Mouse (Mus musculus): ENCODE measurements at regions not wholly inside any gene's neighbourhood (a gene's known extent, or its start where the extent isn't known, plus 50 kb on each side); places are given as distances from the start of the nearest gene placed in this dataset. TPM values are rescaled to one million over a fixed set of nuclear protein-coding genes. Genes with fewer than 3 reads are reported as not detected.

GRCm38 (mm10) chr13:107087355-107087754 is 65.4 kb upstream of the Kif2a start:
- 62% methylated on average over 6 of the region's 6 CpGs for WGBS
- H3K4me1 ChIP-seq (ENCODE audit: insufficient read depth): no peaks in the 10 kb centered on the region
- DNase-seq (no peak), ATAC-seq (ENCODE audit: insufficient read depth) (no peak)
- H3K27ac ChIP-seq (ENCODE audit: low read depth): no peak overlapping the region
- TF ChIP-seq CTCF (IDR thresholded peaks at IDR 0.05; ENCODE audit: low read depth): no peak
- no peak overlapping the region for H3K4me3 ChIP-seq (ENCODE audit: low read depth, low read length)
- no peaks in the 10 kb centered on the region for H3K9me3 ChIP-seq (ENCODE audit: low read depth, low read length)
- H3K36me3 ChIP-seq (ENCODE audit: insufficient read depth): no peaks in the 10 kb centered on the region
- H3K27me3 ChIP-seq (ENCODE audit: insufficient read depth, low read length): no peaks in the 10 kb centered on the region
- H3K9ac ChIP-seq: no peak overlapping the region
- H3K4me2 ChIP-seq: no peak overlapping the region

- no peak overlapping the region for H3K27ac ChIP-seq (ENCODE audit: low read depth)
- WGBS: 86% methylated on average over 1 of the region's 1 CpGs
- no peak overlapping the region for H3K4me2 ChIP-seq
- no peak for DNase-seq
- H3K9ac ChIP-seq: no peak overlapping the region
- H3K9me3 ChIP-seq (ENCODE audit: low read depth, low read length): no peaks in the 10 kb centered on the region
- H3K4me1 ChIP-seq (ENCODE audit: insufficient read depth): no peaks in the 10 kb centered on the region
- H3K27me3 ChIP-seq (ENCODE audit: insufficient read depth, low read length): no peaks in the 10 kb centered on the region
- no peak for ATAC-seq (ENCODE audit: insufficient read depth)
- TF ChIP-seq CTCF (IDR thresholded peaks at IDR 0.05; ENCODE audit: low read depth): no peak
- no peak overlapping the region for H3K4me3 ChIP-seq (ENCODE audit: low read depth, low read length)
- no peaks in the 10 kb centered on the region for H3K36me3 ChIP-seq (ENCODE audit: insufficient read depth)
Measured at GRCm38 (mm10) chr13:107078085-107078484, 56.2 kb upstream of the Kif2a start.

GRCm38 (mm10) chr13:107074917-107075316 is 53.0 kb upstream of the Kif2a start:
- Histone ChIP-seq H3K36me3 (ENCODE audit: insufficient read depth) (no peaks in the 10 kb centered on the region), H3K4me3 (ENCODE audit: low read depth, low read length) (no peak overlapping the region), H3K9ac (no peak overlapping the region), H3K9me3 (ENCODE audit: low read depth, low read length) (no peaks in the 10 kb centered on the region), H3K27me3 (ENCODE audit: insufficient read depth, low read length) (no peaks in the 10 kb centered on the region), H3K4me2 (no peak overlapping the region), H3K27ac (ENCODE audit: low read depth) (no peak overlapping the region), H3K4me1 (ENCODE audit: insufficient read depth) (no peaks in the 10 kb centered on the region)
- DNase-seq (no peak), ATAC-seq (ENCODE audit: insufficient read depth) (no peak)
- WGBS: 86% methylated on average over 4 of the region's 4 CpGs
- no peak for TF ChIP-seq CTCF (IDR thresholded peaks at IDR 0.05; ENCODE audit: low read depth)

- H3K4me1 ChIP-seq (ENCODE audit: insufficient read depth): no peaks in the 10 kb centered on the region
- peak; percentile 23 for DNase-seq
- peak; percentile 68 for ATAC-seq (ENCODE audit: insufficient read depth)
- no peak for TF ChIP-seq CTCF (IDR thresholded peaks at IDR 0.05; ENCODE audit: low read depth)
- peak overlapping the region; percentile 54 for H3K4me2 ChIP-seq
- no peaks in the 10 kb centered on the region for H3K36me3 ChIP-seq (ENCODE audit: insufficient read depth)
- no peaks in the 10 kb centered on the region for H3K9me3 ChIP-seq (ENCODE audit: low read depth, low read length)
- no peak overlapping the region for H3K27ac ChIP-seq (ENCODE audit: low read depth)
- peak overlapping the region; percentile 9; the same call in 1 of the 2 replicates for H3K9ac ChIP-seq
- peak overlapping the region; percentile 19; the same call in 1 of the 2 replicates for H3K4me3 ChIP-seq (ENCODE audit: low read depth, low read length)
- H3K27me3 ChIP-seq (ENCODE audit: insufficient read depth, low read length): no peaks in the 10 kb centered on the region
- WGBS: 7% methylated on average over 14 of the region's 14 CpGs
Measured at GRCm38 (mm10) chr13:107073039-107073620, 51.2 kb upstream of the Kif2a start.

- no peaks in the 10 kb centered on the region for H3K9me3 ChIP-seq (ENCODE audit: low read depth, low read length)
- TF ChIP-seq CTCF (IDR thresholded peaks at IDR 0.05; ENCODE audit: low read depth): no peak
- DNase-seq (no peak), ATAC-seq (ENCODE audit: insufficient read depth) (no peak)
- 30% methylated on average over 11 of the region's 11 CpGs for WGBS
- H3K4me2 ChIP-seq: peak overlapping the region; percentile 54
- no peaks in the 10 kb centered on the region for H3K36me3 ChIP-seq (ENCODE audit: insufficient read depth)
- H3K27me3 ChIP-seq (ENCODE audit: insufficient read depth, low read length): no peaks in the 10 kb centered on the region
- H3K27ac ChIP-seq (ENCODE audit: low read depth): no peak overlapping the region
- H3K4me1 ChIP-seq (ENCODE audit: insufficient read depth): no peaks in the 10 kb centered on the region
- H3K4me3 ChIP-seq (ENCODE audit: low read depth, low read length): peak overlapping the region; percentile 19; the same call in 1 of the 2 replicates
- no peak overlapping the region; the same call in 1 of the 2 replicates for H3K9ac ChIP-seq
Measured at GRCm38 (mm10) chr13:107072345-107073038, 50.6 kb upstream of the Kif2a start.

Small RNA genes in the stretch of these regions (microRNA-seq; reads per million reads assigned to microRNA genes)
- not detected for gene Gm22118 (ENCODE audit: borderline number of aligned reads)

All from lung, embryonic 14.5 days (tissue).